ENCODE assay signal across 27 mouse cellular contexts in genomic region chr4:77586222-77586621, GRCm38 (mm10).
DNase-seq lines count a peak whose midpoint lies in the region; ATAC-seq and TF ChIP-seq lines count a peak whose summit lies in the region.
"Had no signal": no experiment of that assay in that cellular context is flagged by ENCODE, and none has a peak within 500 bp of the region (broad histone marks: within the 10 kb centered on the region; RNA-seq: fewer than 3 reads in every experiment).

No protein-coding gene starts in this region.

- no peak for DNase-seq in forebrain, embryonic 11.5 days (ENCODE audit: low spot score)
- DNase-seq in forebrain, embryonic 10.5 days (ENCODE audit: extremely low spot score, low spot score) = no peak
- DNase-seq in left cerebral cortex, adult 2 months (ENCODE audit: extremely low spot score in 1 of 2, low spot score in 2 of 2) = no peak
- DNase-seq in left cerebral cortex, postnatal 25 days (ENCODE audit: low spot score in 2 of 2) = no peak
- no peak for DNase-seq in forebrain, postnatal 0 days
- no peak for DNase-seq in heart, adult 11 months
- DNase-seq: adrenal gland, adult 8-10 months; adrenal gland, postnatal 14 days; adrenal gland, postnatal 36 days; B cell, adult 2 months; cerebellum, adult 11 months; cerebellum, adult 18-20 months; cerebellum, adult 8-10 months; cerebellum, adult 9-11 months; cerebellum, postnatal 14 days; cerebellum, postnatal 36 days; embryo, embryonic 11 days had no signal

- H3K9me3 ChIP-seq in forebrain, embryonic 13.5 days (replicated peaks) = no peaks in the 10 kb centered on the region
- H3K9me3 ChIP-seq in forebrain, embryonic 11.5 days (ENCODE audit: control insufficient read depth, low read length) = no peaks in the 10 kb centered on the region
- no peaks in the 10 kb centered on the region for H3K9me3 ChIP-seq in forebrain, embryonic 15.5 days
- H3K9me3 ChIP-seq in forebrain, embryonic 10.5 days = no peaks in the 10 kb centered on the region
- no peaks in the 10 kb centered on the region for H3K9me3 ChIP-seq in forebrain, postnatal 0 days (ENCODE audit: low read length)
- H3K9me3 ChIP-seq: embryonic facial prominence, embryonic 13.5 days; embryonic facial prominence, embryonic 15.5 days had no signal

- no peak overlapping the region for H3K27ac ChIP-seq in forebrain, embryonic 13.5 days
- H3K27ac ChIP-seq in forebrain, embryonic 11.5 days (ENCODE audit: low read depth, low read length) = no peak overlapping the region
- peak overlapping the region; percentile 72 for H3K27ac ChIP-seq in forebrain, embryonic 15.5 days (replicated peaks)
- H3K27ac ChIP-seq in forebrain, embryonic 10.5 days = no peak overlapping the region
- H3K27ac ChIP-seq in left cerebral cortex, adult 2 months = 0 out of 2 replicates have a peak overlapping the region, but pooled peaks have one; percentile 24
- H3K27ac ChIP-seq in forebrain, postnatal 0 days (ENCODE audit: low read depth, low read length) = no peak overlapping the region
- H3K27ac ChIP-seq: embryonic facial prominence, embryonic 13.5 days; embryonic facial prominence, embryonic 15.5 days had no signal

- TF ChIP-seq CTCF in left cerebral cortex, adult 2 months (IDR thresholded peaks at IDR 0.05) = no peak
- no peak for TF ChIP-seq CTCF in forebrain, postnatal 0 days (IDR thresholded peaks at IDR 0.05; ENCODE audit: low read depth)

- no peaks in the 10 kb centered on the region for H3K4me1 ChIP-seq in forebrain, embryonic 13.5 days
- H3K4me1 ChIP-seq in forebrain, embryonic 11.5 days (replicated peaks; ENCODE audit: control insufficient read depth, insufficient read depth, low read length) = no peaks in the 10 kb centered on the region
- H3K4me1 ChIP-seq in forebrain, embryonic 15.5 days = no peaks in the 10 kb centered on the region
- no peaks in the 10 kb centered on the region for H3K4me1 ChIP-seq in forebrain, embryonic 10.5 days
- H3K4me1 ChIP-seq in forebrain, postnatal 0 days (ENCODE audit: insufficient read depth) = no peaks in the 10 kb centered on the region
- H3K4me1 ChIP-seq: embryonic facial prominence, embryonic 13.5 days; embryonic facial prominence, embryonic 15.5 days had no signal

- intact Hi-C loops in left cerebral cortex, adult 2 months (cut with DNase I) = no loop called here
- intact Hi-C loops in left cerebral cortex, postnatal 25 days (cut with DNase I) = no loop called here

- H3K27me3 ChIP-seq in forebrain, embryonic 13.5 days = no peaks in the 10 kb centered on the region
- no peaks in the 10 kb centered on the region for H3K27me3 ChIP-seq in forebrain, embryonic 11.5 days (ENCODE audit: control insufficient read depth, insufficient read depth, low read length)
- H3K27me3 ChIP-seq in forebrain, embryonic 15.5 days = no peaks in the 10 kb centered on the region
- no peaks in the 10 kb centered on the region for H3K27me3 ChIP-seq in forebrain, embryonic 10.5 days (ENCODE audit: poor library complexity, severe bottlenecking)
- H3K27me3 ChIP-seq in forebrain, postnatal 0 days (ENCODE audit: insufficient read depth, low read length) = no peaks in the 10 kb centered on the region
- H3K27me3 ChIP-seq: CH12.LX; embryonic facial prominence, embryonic 13.5 days; embryonic facial prominence, embryonic 15.5 days; Patski had no signal

- no peak overlapping the region for H3K4me2 ChIP-seq in forebrain, embryonic 13.5 days
- no peak overlapping the region for H3K4me2 ChIP-seq in forebrain, embryonic 11.5 days (ENCODE audit: low read depth, low read length, severe bottlenecking)
- H3K4me2 ChIP-seq in forebrain, embryonic 15.5 days (replicated peaks) = no peak overlapping the region
- no peak overlapping the region for H3K4me2 ChIP-seq in forebrain, postnatal 0 days (ENCODE audit: low read depth)
- H3K4me2 ChIP-seq: embryonic facial prominence, embryonic 13.5 days; embryonic facial prominence, embryonic 15.5 days had no signal

- ATAC-seq in forebrain, embryonic 13.5 days = peak; percentile 43; the same call in 1 of the 2 replicates
- ATAC-seq in forebrain, embryonic 11.5 days (replicated peaks; ENCODE audit: low FRiP score) = no peak
- ATAC-seq in forebrain, embryonic 15.5 days (replicated peaks) = peak; percentile 38; the same call in 1 of the 2 replicates
- ATAC-seq in forebrain, postnatal 0 days = peak; percentile 42; the same call in 1 of the 2 replicates
- ATAC-seq: activated CD4-positive, CD25-positive, alpha-beta regulatory T cell, adult 4 months; CD4-positive, CD25-positive, alpha-beta regulatory T cell, adult 4 months; Patski had no signal

- no peak overlapping the region for H3K9ac ChIP-seq in forebrain, embryonic 13.5 days
- H3K9ac ChIP-seq in forebrain, embryonic 11.5 days (ENCODE audit: low read length) = no peak overlapping the region
- no peak overlapping the region for H3K9ac ChIP-seq in forebrain, embryonic 15.5 days (replicated peaks)
- no peak overlapping the region for H3K9ac ChIP-seq in forebrain, postnatal 0 days
- H3K9ac ChIP-seq: embryonic facial prominence, embryonic 13.5 days; embryonic facial prominence, embryonic 15.5 days had no signal

- no peaks in the 10 kb centered on the region for H3K36me3 ChIP-seq in forebrain, embryonic 13.5 days (ENCODE audit: poor library complexity, severe bottlenecking)
- H3K36me3 ChIP-seq in forebrain, embryonic 11.5 days (ENCODE audit: control insufficient read depth, insufficient read depth, low read length) = no peaks in the 10 kb centered on the region
- no peaks in the 10 kb centered on the region for H3K36me3 ChIP-seq in forebrain, embryonic 15.5 days
- H3K36me3 ChIP-seq in forebrain, embryonic 10.5 days (replicated peaks) = no peaks in the 10 kb centered on the region
- no peaks in the 10 kb centered on the region for H3K36me3 ChIP-seq in forebrain, postnatal 0 days (ENCODE audit: insufficient read depth)
- H3K36me3 ChIP-seq: embryonic facial prominence, embryonic 13.5 days; embryonic facial prominence, embryonic 15.5 days; G1E had no signal

- WGBS in forebrain, embryonic 13.5 days = 71% methylated on average over 1 of the region's 1 CpGs
- 89% methylated on average over 1 of the region's 1 CpGs for WGBS in forebrain, embryonic 11.5 days
- WGBS in forebrain, embryonic 15.5 days = 60% methylated on average over 1 of the region's 1 CpGs
- 89% methylated on average over 1 of the region's 1 CpGs for WGBS in forebrain, embryonic 10.5 days
- WGBS in forebrain, postnatal 0 days = 48% methylated on average over 1 of the region's 1 CpGs

- H3K4me3 ChIP-seq in forebrain, embryonic 13.5 days = no peak overlapping the region
- no peak overlapping the region for H3K4me3 ChIP-seq in forebrain, embryonic 11.5 days (ENCODE audit: low read depth, low read length)
- H3K4me3 ChIP-seq in forebrain, embryonic 15.5 days = no peak overlapping the region
- no peak overlapping the region for H3K4me3 ChIP-seq in forebrain, embryonic 10.5 days
- no peak overlapping the region for H3K4me3 ChIP-seq in left cerebral cortex, adult 2 months
- H3K4me3 ChIP-seq in forebrain, postnatal 0 days (ENCODE audit: low read depth, low read length) = no peak overlapping the region
- H3K4me3 ChIP-seq: embryonic facial prominence, embryonic 13.5 days; embryonic facial prominence, embryonic 15.5 days; erythroblast, embryonic 14.5 days had no signal

Comparison
In these comparisons a context has a peak if more than half of its experiments do, and no peak if none do; other contexts are left out.
1. H3K27ac ChIP-seq: peak in forebrain, embryonic 15.5 days (single experiment) and left cerebral cortex, adult 2 months (single experiment); none in forebrain, embryonic 13.5 days (single experiment), forebrain, embryonic 11.5 days (single experiment), forebrain, embryonic 10.5 days (single experiment) and forebrain, postnatal 0 days (single experiment).